Mouse (Mus musculus) hindbrain, postnatal 0 days (tissue): ENCODE data around the gene Lmf2. TPM values are rescaled to one million over a fixed set of nuclear protein-coding genes. Genes with fewer than 3 reads are reported as not detected.

Source experiments
- ATAC-seq: fragments of 200-750 bp; cut with Nextera tagmentation; 2 replicates; pipeline ENCODE4 v1.8.0; 2017; ENCODE audit warnings: mild to moderate bottlenecking, moderate TSS enrichment, moderate library complexity
- DNase-seq: peaks from one replicate; pipeline ENCODE4 v3.0.0-alpha.2; 2015; ENCODE audit warnings: low spot score
- H3K27ac ChIP-seq: fragments of 300-500 bp; sonication (generic); 2 replicates; pipeline ENCODE4 v1.5.1; 2014; ENCODE audit warnings: mild to moderate bottlenecking
- H3K27me3 ChIP-seq: fragments of 300-500 bp; sonication (generic); 2 replicates; pipeline ENCODE4 v1.6.1; 2014; ENCODE audit warnings: low read length, mixed read lengths; ENCODE audit not compliant: insufficient read depth
- H3K36me3 ChIP-seq: fragments of 300-500 bp; sonication (generic); 2 replicates; pipeline ENCODE4 v1.6.1; 2014; ENCODE audit warnings: low read length, mixed read lengths; ENCODE audit not compliant: insufficient read depth
- H3K4me1 ChIP-seq: fragments of 300-500 bp; sonication (generic); 2 replicates; pipeline ENCODE4 v1.6.1; 2014; ENCODE audit warnings: antibody characterized with exemption, low read length, mixed read lengths; ENCODE audit not compliant: insufficient read depth
- H3K4me2 ChIP-seq: fragments of 300-500 bp; sonication (generic); 2 replicates; pipeline ENCODE4 v1.6.1; 2014; ENCODE audit warnings: low read depth, mild to moderate bottlenecking, low read length, moderate library complexity, mixed read lengths
- H3K4me3 ChIP-seq: fragments of 300-500 bp; sonication (generic); 2 replicates; pipeline ENCODE4 v1.5.1; 2014; ENCODE audit warnings: low read length
- H3K9ac ChIP-seq: fragments of 300-500 bp; sonication (generic); replicated peaks from 2 replicates; pipeline ENCODE4 v1.6.1; 2014; ENCODE audit warnings: mild to moderate bottlenecking, low read length, moderate library complexity, mixed read lengths
- H3K9me3 ChIP-seq: fragments of 300-500 bp; sonication (generic); 2 replicates; pipeline ENCODE4 v1.6.1; 2016; ENCODE audit warnings: low read length, mixed read lengths
- CTCF ChIP-seq: IDR thresholded peaks from 2 replicates; pipeline ENCODE4 v1.5.1; 2016; ENCODE audit warnings: antibody characterized with exemption, control low read depth, low read depth
- WGBS: fragments of 180-500 bp; shearing (Covaris S2); extraction: QIAGEN DNeasy Blood & Tissue Kit; methylation state at CpG from one replicate; pipeline ENCODE4 v1.1.7; 2014; 5-methylcytosine and 5-hydroxymethylcytosine counted together
- polyA plus RNA-seq: library from polyadenylated mRNA; unstranded; fragments of >200 nt; fragmentation: Nextera tagmentation; extraction: Ambion mirVana; gene quantifications from 2 replicates; pipeline ENCODE4 v1.2.1, GENCODE M21; 2015
- total RNA-seq: library from RNA; depleted of rRNA; stranded (reverse); fragments of >200 nt; gene quantifications from 2 replicates; pipeline ENCODE4 v1.2.3, GENCODE M21; 2014

Gene Lmf2
- total and polyA plus RNA-seq, 2 experiments from 2014 or later, result 26.2 to 34.5 TPM

DNA sequence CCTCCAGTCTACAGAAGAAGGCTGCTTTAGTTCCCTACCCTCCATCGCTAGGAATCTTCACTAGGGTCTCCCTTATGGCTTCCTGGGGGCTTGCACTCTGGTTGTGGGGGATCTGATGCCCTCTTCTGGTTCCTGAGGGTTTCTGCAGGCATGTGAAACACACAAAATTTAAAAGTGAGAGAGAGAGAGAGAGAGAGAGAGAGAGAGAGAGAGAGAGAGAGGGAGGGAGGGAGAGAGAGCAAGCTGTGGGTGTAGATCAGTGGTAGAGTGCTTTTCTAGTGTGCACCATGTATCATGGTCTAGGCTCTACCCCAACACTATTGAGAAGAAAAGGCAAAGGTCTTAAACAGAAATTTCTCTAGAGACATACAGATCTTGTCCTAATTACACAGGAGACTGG is 13.8 kb downstream of the Lmf2 start:
- WGBS, result 22% methylated on average over 1 of the region's 1 CpGs
- H3K9me3 ChIP-seq, result no peaks in the 10 kb centered on the region

DNA sequence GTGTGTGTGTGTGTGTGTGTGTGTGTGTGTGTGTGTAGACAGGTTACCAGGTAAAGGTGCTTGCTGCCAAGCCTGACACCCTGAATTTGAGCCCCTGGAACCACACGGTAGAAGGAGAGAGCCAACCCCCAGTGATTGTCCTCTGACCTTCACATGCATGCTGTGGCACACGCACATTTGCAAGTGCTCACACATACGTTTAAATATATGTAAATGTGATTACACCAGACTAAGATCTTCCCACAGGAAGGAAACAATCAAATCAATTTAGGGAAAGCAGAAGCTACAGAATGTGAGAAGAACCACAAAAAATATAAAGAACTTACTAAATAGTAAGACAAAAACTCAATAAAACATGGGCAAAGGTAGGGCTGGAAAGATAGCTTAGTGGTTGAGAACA is 15.3 kb downstream of the Lmf2 start:
- WGBS, result 75% methylated on average over 3 of the region's 3 CpGs
- H3K4me2 ChIP-seq, result no peak overlapping the region
- no peak for TF ChIP-seq CTCF
- DNase-seq, result no peak
- no peaks in the 10 kb centered on the region for H3K27me3 ChIP-seq
- H3K4me1 ChIP-seq, result no peaks in the 10 kb centered on the region
- H3K4me3 ChIP-seq, result no peak overlapping the region
- no peaks in the 10 kb centered on the region for H3K36me3 ChIP-seq
- H3K27ac ChIP-seq, result no peak overlapping the region
- no peak for ATAC-seq
- H3K9ac ChIP-seq, result no peak overlapping the region
- no peaks in the 10 kb centered on the region for H3K9me3 ChIP-seq

More for the DNA sequence above, 13.8 kb downstream of the Lmf2 start:
- no peak overlapping the region for H3K4me3 ChIP-seq
- H3K27me3 ChIP-seq, result no peaks in the 10 kb centered on the region
- DNase-seq (no peak), ATAC-seq (no peak)
- no peak overlapping the region for H3K9ac ChIP-seq
- TF ChIP-seq CTCF, result no peak
- H3K36me3 ChIP-seq, result no peaks in the 10 kb centered on the region
- H3K27ac ChIP-seq, result no peak overlapping the region
- H3K4me2 ChIP-seq, result no peak overlapping the region
- H3K4me1 ChIP-seq, result no peaks in the 10 kb centered on the region

DNA sequence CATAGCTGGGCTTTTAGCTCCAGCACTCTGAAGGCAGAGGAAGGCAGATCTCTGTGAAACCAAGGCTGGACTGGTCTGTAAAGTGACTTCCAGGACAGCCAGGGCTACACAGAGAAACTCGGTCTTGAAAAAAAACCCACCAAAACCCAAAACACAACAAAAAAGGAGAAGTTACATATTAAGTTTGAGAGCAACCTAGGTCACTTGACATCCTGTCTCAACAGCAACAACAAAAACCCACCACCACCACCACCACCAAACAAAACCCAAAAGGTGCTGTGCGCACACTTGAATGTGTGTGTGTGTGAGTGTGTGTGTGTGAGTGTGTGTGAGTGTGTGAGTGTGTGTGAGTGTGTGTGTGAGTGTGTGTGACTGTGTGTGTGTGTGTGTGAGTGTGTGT is 15.8 kb downstream of the Lmf2 start:
- DNase-seq (no peak), ATAC-seq (no peak)
- Histone ChIP-seq H3K27ac (no peak overlapping the region), H3K9ac (no peak overlapping the region), H3K27me3 (no peaks in the 10 kb centered on the region), H3K36me3 (no peaks in the 10 kb centered on the region), H3K4me1 (no peaks in the 10 kb centered on the region), H3K4me2 (no peak overlapping the region), H3K4me3 (no peak overlapping the region), H3K9me3 (no peaks in the 10 kb centered on the region)
- WGBS, result 81% methylated on average over 2 of the region's 2 CpGs
- TF ChIP-seq CTCF, result no peak

DNA sequence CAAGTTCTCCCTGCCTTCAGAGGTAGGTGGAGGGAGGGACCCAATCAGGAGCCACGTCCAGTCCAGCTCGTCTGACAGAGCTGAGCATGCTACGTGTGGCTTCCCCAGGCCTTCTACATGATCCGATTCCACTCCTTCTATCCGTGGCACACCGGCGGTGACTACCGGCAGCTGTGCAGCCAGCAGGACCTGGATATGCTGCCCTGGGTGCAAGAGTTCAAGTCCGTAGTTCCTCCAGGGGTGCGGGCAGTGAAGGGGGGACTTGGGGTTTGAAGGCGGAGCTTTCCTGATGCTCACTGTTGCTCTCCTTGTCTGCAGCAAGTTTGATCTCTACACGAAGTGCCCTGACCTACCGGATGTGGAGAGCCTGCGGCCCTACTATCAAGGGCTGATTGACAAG is 19.0 kb downstream of the Lmf2 start:
- ATAC-seq, result no peak
- 86% methylated on average over 14 of the region's 14 CpGs for WGBS

DNA sequence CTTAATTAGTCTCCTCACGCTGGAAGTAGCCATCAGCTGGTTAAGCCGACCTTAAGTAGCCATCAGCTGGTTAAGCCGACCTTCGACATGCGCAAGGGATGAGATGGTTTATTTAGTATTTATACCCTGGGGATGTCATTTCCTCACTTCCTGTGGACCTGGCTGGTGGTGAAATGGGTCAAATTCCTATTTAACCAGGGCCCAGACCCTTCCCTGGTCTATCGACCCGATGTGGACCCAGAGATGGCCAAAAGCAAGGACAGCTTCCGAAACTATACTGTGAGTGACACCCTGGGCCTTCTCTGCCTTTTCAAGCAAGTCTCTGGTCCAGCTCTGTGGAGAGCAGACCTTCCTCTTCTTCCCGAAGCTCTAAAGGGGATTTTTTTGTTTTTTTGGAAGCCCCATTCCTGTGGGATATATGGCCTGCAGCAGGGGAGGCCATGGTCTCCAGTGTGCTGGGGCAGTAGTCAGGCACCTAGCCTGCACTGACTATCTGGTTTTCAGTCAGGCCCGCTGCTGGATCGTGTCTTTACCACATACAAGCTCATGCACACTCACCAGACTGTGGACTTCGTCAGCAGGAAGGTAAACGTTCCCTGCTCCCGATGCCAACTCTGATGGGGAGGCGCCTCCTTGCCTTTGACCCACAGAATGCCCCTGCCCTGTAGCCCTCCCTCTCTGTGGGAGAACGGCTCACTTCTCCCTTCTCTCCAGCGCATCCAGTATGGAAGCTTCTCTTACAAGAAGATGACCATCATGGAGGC is 20.5 kb downstream of the Lmf2 start:
- Histone ChIP-seq H3K27ac (no peak overlapping the region), H3K9ac (no peak overlapping the region), H3K36me3 (no peaks in the 10 kb centered on the region), H3K9me3 (no peaks in the 10 kb centered on the region), H3K4me3 (no peak overlapping the region), H3K27me3 (no peaks in the 10 kb centered on the region), H3K4me2 (no peak overlapping the region), H3K4me1 (no peaks in the 10 kb centered on the region)
- TF ChIP-seq CTCF, result no peak
- ATAC-seq (no peak), DNase-seq (no peak)
- WGBS, result 87% methylated on average over 17 of the region's 17 CpGs

More for the DNA sequence above, 19.0 kb downstream of the Lmf2 start:
- no peaks in the 10 kb centered on the region for H3K27me3 ChIP-seq
- no peak overlapping the region for H3K4me2 ChIP-seq
- no peak overlapping the region for H3K4me3 ChIP-seq
- no peak overlapping the region for H3K27ac ChIP-seq
- no peak for TF ChIP-seq CTCF
- no peaks in the 10 kb centered on the region for H3K9me3 ChIP-seq
- no peaks in the 10 kb centered on the region for H3K4me1 ChIP-seq
- H3K36me3 ChIP-seq, result no peaks in the 10 kb centered on the region
- no peak for DNase-seq
- no peak overlapping the region for H3K9ac ChIP-seq

DNA sequence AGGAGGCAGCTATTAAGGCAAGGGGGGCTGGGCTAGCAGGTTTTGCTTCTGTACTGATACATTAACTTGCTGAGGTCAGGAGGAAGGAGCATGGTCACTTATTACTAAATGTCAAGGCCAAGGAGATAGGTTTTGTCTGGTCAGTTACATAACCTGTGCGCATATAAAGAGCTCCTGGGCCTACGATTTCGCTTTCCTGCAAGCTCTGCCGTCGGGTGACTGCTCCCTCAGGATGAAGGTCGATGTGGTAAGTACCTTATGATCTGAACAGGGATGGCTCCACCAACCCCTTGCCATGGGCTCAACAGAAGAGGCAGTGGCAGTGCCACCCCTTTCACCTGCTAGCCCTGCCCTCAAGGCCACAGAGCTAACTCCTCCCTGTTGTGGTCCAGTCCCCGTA is 21.2 kb downstream of the Lmf2 start, which contains the start of gene Miox:
Gene Miox (plus strand): TSS at position 128 of the 400 bp plus-strand sequence.
- no peak for TF ChIP-seq CTCF
- H3K9me3 ChIP-seq, result no peaks in the 10 kb centered on the region
- ATAC-seq (no peak), DNase-seq (no peak)
- H3K27me3 ChIP-seq, result no peaks in the 10 kb centered on the region
- H3K27ac ChIP-seq, result no peak within 1 kb of the TSS
- H3K36me3 ChIP-seq, result no peaks in the 10 kb centered on the region
- no peaks in the 10 kb centered on the region for H3K4me1 ChIP-seq
- WGBS, result 86% methylated on average over 7 of the region's 7 CpGs
- no peak within 1 kb of the TSS for H3K9ac ChIP-seq
- no peak within 1 kb of the TSS for H3K4me2 ChIP-seq
- no peak within 1 kb of the TSS for H3K4me3 ChIP-seq

DNA sequence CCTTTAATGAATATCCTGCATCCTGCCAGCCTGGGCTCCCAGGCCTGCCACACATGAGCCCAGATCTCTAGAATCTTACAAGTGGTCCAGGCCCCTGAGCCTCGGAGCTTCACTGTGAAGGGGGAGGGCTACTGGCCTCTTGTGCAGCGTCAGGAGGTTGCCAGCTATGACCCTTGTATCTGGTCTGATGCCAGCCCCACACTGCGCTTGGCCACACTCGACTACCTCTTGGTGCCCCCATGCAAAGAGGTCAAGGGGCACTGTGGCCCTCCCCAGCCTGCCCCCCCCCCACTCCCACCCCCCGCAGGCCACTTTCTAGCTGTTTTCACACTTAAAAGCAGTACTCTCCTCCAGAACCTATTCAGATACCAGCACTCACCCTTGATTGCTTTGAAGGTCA is 29.0 kb downstream of the Lmf2 start:
- Histone ChIP-seq H3K27me3 (no peaks in the 10 kb centered on the region), H3K4me3 (no peak overlapping the region), H3K4me2 (no peak overlapping the region), H3K9me3 (no peaks in the 10 kb centered on the region), H3K36me3 (no peaks in the 10 kb centered on the region), H3K9ac (no peak overlapping the region), H3K4me1 (peaks cover 6% of the 10 kb centered on the region; the same call in 1 of the 2 replicates), H3K27ac (no peak overlapping the region)
- ATAC-seq (no peak), DNase-seq (no peak)
- WGBS, result 64% methylated on average over 5 of the region's 5 CpGs
- TF ChIP-seq CTCF, result no peak
